Mouse (Mus musculus): ENCODE results near the gene Gm12830. TPM values are rescaled to one million over a fixed set of nuclear protein-coding genes. Genes with fewer than 3 reads are reported as not detected.

Gene Gm12830
- polyA plus RNA-seq, 1 experiment = not detected

GRCm38 (mm10) chr4:114797254-114797914, 24.1 kb upstream of the Gm12830 start:
- H3K4me3 ChIP-seq (ENCODE audit: low read depth, low read length) = no peak overlapping the region
- TF ChIP-seq CTCF (IDR thresholded peaks at IDR 0.05; ENCODE audit: low read depth, low read length) (no peak), EP300 (IDR thresholded peaks at IDR 0.05; ENCODE audit: insufficient read depth, low read depth, low read length) (no peak), POLR2A (IDR thresholded peaks at IDR 0.05; ENCODE audit: insufficient read depth, low read length) (no peak)
- H3K9me3 ChIP-seq (replicated peaks; ENCODE audit: control insufficient read depth, insufficient read depth, low read length, poor library complexity, severe bottlenecking) = no peaks in the 10 kb centered on the region
- no peaks in the 10 kb centered on the region for H3K4me1 ChIP-seq (ENCODE audit: control insufficient read depth, insufficient read depth, low read length)
- no peaks in the 10 kb centered on the region for H3K36me3 ChIP-seq (ENCODE audit: control insufficient read depth, insufficient read depth, low read length, poor library complexity, severe bottlenecking)
- no peaks in the 10 kb centered on the region for H3K27me3 ChIP-seq (ENCODE audit: control insufficient read depth, insufficient read depth, low read length, poor library complexity, severe bottlenecking)
- no peak overlapping the region for H3K27ac ChIP-seq (ENCODE audit: insufficient read depth, low read length)
- no peak overlapping the region for H3K9ac ChIP-seq (ENCODE audit: low read depth, poor library complexity, severe bottlenecking)

GRCm38 (mm10) chr4:114798041-114798624, 23.4 kb upstream of the Gm12830 start:
- Histone ChIP-seq H3K4me3 (ENCODE audit: low read depth, low read length) (no peak overlapping the region), H3K9ac (ENCODE audit: low read depth, poor library complexity, severe bottlenecking) (no peak overlapping the region), H3K27me3 (ENCODE audit: control insufficient read depth, insufficient read depth, low read length, poor library complexity, severe bottlenecking) (no peaks in the 10 kb centered on the region), H3K4me1 (ENCODE audit: control insufficient read depth, insufficient read depth, low read length) (no peaks in the 10 kb centered on the region), H3K9me3 (replicated peaks; ENCODE audit: control insufficient read depth, insufficient read depth, low read length, poor library complexity, severe bottlenecking) (no peaks in the 10 kb centered on the region), H3K27ac (ENCODE audit: insufficient read depth, low read length) (no peak overlapping the region), H3K36me3 (ENCODE audit: control insufficient read depth, insufficient read depth, low read length, poor library complexity, severe bottlenecking) (no peaks in the 10 kb centered on the region)
- no peak for TF ChIP-seq EP300 (IDR thresholded peaks at IDR 0.05; ENCODE audit: insufficient read depth, low read depth, low read length)
- TF ChIP-seq POLR2A (IDR thresholded peaks at IDR 0.05; ENCODE audit: insufficient read depth, low read length) = no peak
- no peak for TF ChIP-seq CTCF (IDR thresholded peaks at IDR 0.05; ENCODE audit: low read depth, low read length)

- no peak for TF ChIP-seq POLR2A (IDR thresholded peaks at IDR 0.05; ENCODE audit: insufficient read depth, low read length)
- no peak for TF ChIP-seq EP300 (IDR thresholded peaks at IDR 0.05; ENCODE audit: insufficient read depth, low read depth, low read length)
- TF ChIP-seq CTCF (IDR thresholded peaks at IDR 0.05; ENCODE audit: low read depth, low read length) = no peak
- H3K4me3 ChIP-seq (ENCODE audit: low read depth, low read length) = no peak overlapping the region
- no peaks in the 10 kb centered on the region for H3K4me1 ChIP-seq (ENCODE audit: control insufficient read depth, insufficient read depth, low read length)
- H3K27ac ChIP-seq (ENCODE audit: insufficient read depth, low read length) = no peak overlapping the region
- no peaks in the 10 kb centered on the region for H3K9me3 ChIP-seq (replicated peaks; ENCODE audit: control insufficient read depth, insufficient read depth, low read length, poor library complexity, severe bottlenecking)
- H3K27me3 ChIP-seq (ENCODE audit: control insufficient read depth, insufficient read depth, low read length, poor library complexity, severe bottlenecking) = no peaks in the 10 kb centered on the region
- no peaks in the 10 kb centered on the region for H3K36me3 ChIP-seq (ENCODE audit: control insufficient read depth, insufficient read depth, low read length, poor library complexity, severe bottlenecking)
- H3K9ac ChIP-seq (ENCODE audit: low read depth, poor library complexity, severe bottlenecking) = no peak overlapping the region
These were observed 17.4 kb upstream of the Gm12830 start for GRCm38 (mm10) chr4:114804096-114804495.

GRCm38 (mm10) chr4:114818963-114819702, 2.4 kb upstream of the Gm12830 start:
- Histone ChIP-seq H3K36me3 (ENCODE audit: control insufficient read depth, insufficient read depth, low read length, poor library complexity, severe bottlenecking) (no peaks in the 10 kb centered on the region), H3K4me3 (ENCODE audit: low read depth, low read length) (no peak overlapping the region), H3K27me3 (ENCODE audit: control insufficient read depth, insufficient read depth, low read length, poor library complexity, severe bottlenecking) (no peaks in the 10 kb centered on the region; the same call in 1 of the 2 replicates), H3K9ac (ENCODE audit: low read depth, poor library complexity, severe bottlenecking) (no peak overlapping the region), H3K4me1 (ENCODE audit: control insufficient read depth, insufficient read depth, low read length) (no peaks in the 10 kb centered on the region), H3K27ac (ENCODE audit: insufficient read depth, low read length) (no peak overlapping the region), H3K9me3 (replicated peaks; ENCODE audit: control insufficient read depth, insufficient read depth, low read length, poor library complexity, severe bottlenecking) (no peaks in the 10 kb centered on the region)
- TF ChIP-seq POLR2A (IDR thresholded peaks at IDR 0.05; ENCODE audit: insufficient read depth, low read length) (no peak), CTCF (IDR thresholded peaks at IDR 0.05; ENCODE audit: low read depth, low read length) (no peak), EP300 (IDR thresholded peaks at IDR 0.05; ENCODE audit: insufficient read depth, low read depth, low read length) (no peak)

GRCm38 (mm10) chr4:114834770-114835581, 13.5 kb downstream of the Gm12830 start:
- H3K9ac ChIP-seq (ENCODE audit: low read depth, poor library complexity, severe bottlenecking) = no peak overlapping the region
- H3K4me1 ChIP-seq (ENCODE audit: control insufficient read depth, insufficient read depth, low read length) = no peaks in the 10 kb centered on the region
- H3K27me3 ChIP-seq (ENCODE audit: control insufficient read depth, insufficient read depth, low read length, poor library complexity, severe bottlenecking) = no peaks in the 10 kb centered on the region
- no peaks in the 10 kb centered on the region for H3K9me3 ChIP-seq (replicated peaks; ENCODE audit: control insufficient read depth, insufficient read depth, low read length, poor library complexity, severe bottlenecking)
- H3K27ac ChIP-seq (ENCODE audit: insufficient read depth, low read length) = no peak overlapping the region
- H3K4me3 ChIP-seq (ENCODE audit: low read depth, low read length) = no peak overlapping the region
- no peak for TF ChIP-seq CTCF (IDR thresholded peaks at IDR 0.05; ENCODE audit: low read depth, low read length)
- TF ChIP-seq EP300 (IDR thresholded peaks at IDR 0.05; ENCODE audit: insufficient read depth, low read depth, low read length) = no peak
- no peak for TF ChIP-seq POLR2A (IDR thresholded peaks at IDR 0.05; ENCODE audit: insufficient read depth, low read length)
- H3K36me3 ChIP-seq (ENCODE audit: control insufficient read depth, insufficient read depth, low read length, poor library complexity, severe bottlenecking) = no peaks in the 10 kb centered on the region

Data from ES-Bruce4 (cell line).